Mouse (Mus musculus): ENCODE results near the gene Hoxa3.

DNA sequence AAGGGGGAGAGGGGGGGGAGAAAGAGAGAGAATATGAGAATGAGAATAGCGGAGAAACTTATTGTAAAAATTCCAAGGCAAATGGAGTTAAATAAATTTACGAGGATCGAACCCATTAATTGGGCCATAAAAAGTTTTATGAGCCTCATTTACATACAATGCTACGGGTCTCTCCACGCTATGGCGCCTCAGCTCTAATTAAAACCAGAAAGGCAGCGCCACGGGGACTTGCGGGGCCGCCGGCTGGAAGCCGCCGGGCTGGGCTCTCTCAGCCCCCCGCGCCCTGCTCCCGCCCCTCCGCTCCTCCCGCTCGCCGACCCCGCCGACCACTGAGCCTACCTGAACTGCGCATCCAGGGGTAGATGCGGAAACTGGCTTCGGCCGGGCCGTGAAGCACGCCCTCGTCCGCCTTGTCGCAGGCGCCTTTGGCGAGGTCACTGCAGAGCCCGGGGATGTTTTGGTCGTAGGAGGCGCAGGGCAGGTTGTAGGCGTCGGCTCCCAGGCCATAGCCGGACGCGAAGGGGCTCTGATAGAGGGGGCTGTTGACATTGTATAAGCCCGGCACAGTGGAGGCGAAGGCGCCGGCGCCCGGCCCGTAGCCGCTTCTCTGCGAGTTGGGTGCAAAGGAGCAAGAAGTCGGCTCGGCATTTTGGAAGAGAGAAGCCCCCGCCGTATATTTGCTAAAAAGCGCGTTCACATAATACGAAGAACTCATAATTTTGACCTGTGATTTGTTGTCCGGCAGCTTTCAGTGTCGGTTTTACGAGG, 3.7 kb upstream of the Hoxa3 start:
- no peak for TF ChIP-seq POLR2A (IDR thresholded peaks at IDR 0.05; ENCODE audit: control insufficient read depth, extremely low read depth, insufficient read depth, low read length, poor library complexity)
- no peak for TF ChIP-seq CTCF (IDR thresholded peaks at IDR 0.05; ENCODE audit: borderline replicate concordance, control insufficient read depth, extremely low read depth, insufficient read depth, low read length, poor library complexity)
